Mouse (Mus musculus) erythroblast, embryonic 14.5 days (primary cell): ENCODE data around the gene Znfx1.

Experiments
- GATA1 ChIP-seq: IDR thresholded peaks from 2 replicates; pipeline ENCODE4 v1.6.1; 2012; ENCODE audit warnings: low read length, inconsistent platforms, mixed read lengths
- TAL1 ChIP-seq: IDR thresholded peaks from 3 replicates; pipeline ENCODE4 v1.6.1; 2012; ENCODE audit warnings: low read length, inconsistent platforms, mixed read lengths

- TF ChIP-seq GATA1 (no peak), TAL1 (no peak)
These were observed 55.8 kb downstream of the Znfx1 start for GRCm38 (mm10) chr2:167007001-167007491.
